Mouse (Mus musculus) left cerebral cortex, postnatal 25 days (tissue): ENCODE results near the gene Mtx2. TPM values are rescaled to one million over a fixed set of nuclear protein-coding genes. Genes with fewer than 3 reads are reported as not detected.

Source experiments
- DNase-seq, 2 experiments: peaks; one replicate each; pipeline ENCODE4 v3.0.0; 2022; ENCODE audit warnings: low spot score in 2 of 2, mixed read lengths in 1 of 2
- intact Hi-C: fragments of 180-260 bp; cut with DNase I; formaldehyde crosslinking; loops from one replicate; pipeline ENCODE4 v1.15.1; 2025
- total RNA-seq, 2 experiments: library from RNA; stranded (reverse); gene quantifications; 2 replicates each; pipeline ENCODE4 v1.2.3; 2021

Mtx2 gene
- 10 to 100 TPM; 43.5 to 49.0 TPM for total RNA-seq

DNA sequence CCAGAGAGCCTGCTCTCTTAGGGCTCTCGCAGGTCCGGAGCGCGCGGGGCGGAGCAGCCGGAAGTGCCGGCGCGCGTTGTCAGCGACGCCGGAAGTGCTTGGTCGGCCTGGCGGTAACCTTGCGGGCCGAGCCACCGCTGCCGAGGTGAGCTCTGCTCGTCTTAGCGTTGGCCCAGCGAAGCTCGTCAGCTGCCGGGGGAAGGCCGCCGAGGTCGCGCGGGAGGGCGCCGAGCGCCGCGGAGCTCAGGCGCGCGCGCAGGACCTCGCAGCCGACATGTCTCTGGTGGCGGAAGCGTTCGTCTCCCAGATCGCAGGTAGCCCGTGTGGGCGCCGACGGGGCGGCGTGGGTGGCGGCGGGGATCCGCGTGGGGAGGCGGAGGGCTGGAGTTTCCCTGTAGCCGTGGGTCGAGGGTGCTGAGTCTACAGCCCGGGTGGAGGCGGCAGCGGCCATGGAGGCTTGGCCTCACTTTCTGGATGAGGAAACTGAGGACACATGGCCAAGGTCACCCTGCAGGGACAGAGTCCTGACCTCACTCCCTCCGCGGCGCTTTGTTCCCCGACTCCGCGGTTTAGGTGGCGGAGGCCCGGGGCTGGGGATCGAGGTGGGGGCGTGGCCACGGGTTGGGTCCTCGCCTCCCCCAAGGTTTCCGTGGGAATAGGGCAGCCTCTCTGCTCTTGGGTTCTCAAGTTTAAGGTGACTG, at the start of gene Mtx2:
TSS of gene Mtx2 (plus strand) at position 74 of the 701 bp plus-strand sequence.
- intact Hi-C loops, result no loop called here
- DNase-seq, result peak; percentile 82

DNA sequence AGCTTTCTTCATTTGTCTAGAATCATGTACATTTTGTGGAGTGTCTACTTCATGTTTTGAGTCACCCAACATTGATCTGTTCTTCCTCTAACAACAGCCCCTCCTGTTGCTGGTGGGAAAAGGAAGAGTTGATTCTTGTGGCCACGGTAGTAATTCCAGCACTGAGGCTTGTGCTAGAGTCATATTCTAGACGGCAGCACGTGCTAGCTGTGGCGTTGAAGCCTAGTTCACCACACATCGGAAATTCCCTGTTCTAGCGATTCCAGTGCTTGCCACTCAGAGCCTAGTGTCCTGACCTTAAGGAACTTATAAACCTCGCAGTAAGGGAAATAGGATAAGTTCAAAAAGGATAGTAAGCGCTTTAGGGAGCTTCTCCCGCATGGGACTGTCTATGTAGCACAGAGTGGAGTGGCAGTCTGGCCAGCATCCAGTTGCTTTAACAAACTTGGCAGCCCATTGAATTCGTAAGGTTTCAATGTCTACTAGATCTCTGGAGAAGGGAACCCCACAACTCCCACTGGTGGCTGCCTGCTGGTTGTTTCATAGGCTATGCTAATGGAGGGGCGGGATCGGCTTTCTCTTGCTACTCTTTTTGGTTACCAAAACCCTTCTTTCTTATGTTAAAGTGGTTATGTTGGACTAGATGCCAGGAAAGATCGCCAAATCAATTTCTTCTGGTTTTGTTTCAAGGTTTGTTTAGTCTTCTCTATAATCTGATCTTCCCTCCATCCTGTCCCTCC, 47.9 kb upstream of the Mtx2 start:
- intact Hi-C loops, result no loop called here
- DNase-seq, result peak in 1 of 2 experiments; percentile 12

DNA sequence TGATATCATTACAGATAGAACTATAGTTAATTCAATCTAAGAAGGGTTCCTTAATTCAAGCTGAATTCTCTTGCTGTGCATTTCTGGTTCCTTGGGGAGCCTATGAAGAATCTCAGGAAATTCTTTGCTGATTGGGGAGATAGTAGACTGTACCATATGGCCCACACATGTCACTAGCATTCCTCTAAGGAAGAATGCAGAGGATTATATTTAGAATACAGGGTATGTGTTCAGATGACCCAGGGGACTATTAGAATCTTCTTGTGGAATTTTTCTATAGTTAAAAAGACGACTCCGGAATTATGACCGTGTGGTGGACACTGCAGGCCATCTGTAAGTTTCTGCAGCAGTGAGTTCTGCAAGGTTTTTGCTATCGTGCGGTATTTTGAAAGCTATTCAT, 44.2 kb upstream of the Mtx2 start:
- no peak for DNase-seq

DNA sequence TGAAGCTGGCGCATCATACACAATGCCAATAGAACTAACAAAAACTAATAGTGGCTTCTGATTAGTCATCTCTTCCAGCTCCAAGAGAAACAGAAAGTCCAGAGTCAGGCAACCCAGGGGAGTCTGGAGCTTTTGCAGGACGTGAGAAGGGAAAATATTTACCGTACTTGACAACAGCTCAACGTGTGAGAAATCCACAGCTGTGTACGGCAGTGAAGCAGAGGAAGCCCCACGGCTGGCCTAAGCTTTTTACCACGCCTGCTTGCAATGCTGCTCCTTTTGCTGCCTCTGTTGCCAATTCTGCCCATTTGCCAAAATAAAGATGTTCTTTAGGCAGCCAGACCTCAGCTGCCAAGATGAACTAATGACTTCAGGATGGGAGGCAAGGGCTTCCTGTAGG, 30.1 kb upstream of the Mtx2 start:
- intact Hi-C loops, result no loop called here

More for the DNA sequence above, 44.2 kb upstream of the Mtx2 start:
- intact Hi-C loops, result no loop called here

DNA sequence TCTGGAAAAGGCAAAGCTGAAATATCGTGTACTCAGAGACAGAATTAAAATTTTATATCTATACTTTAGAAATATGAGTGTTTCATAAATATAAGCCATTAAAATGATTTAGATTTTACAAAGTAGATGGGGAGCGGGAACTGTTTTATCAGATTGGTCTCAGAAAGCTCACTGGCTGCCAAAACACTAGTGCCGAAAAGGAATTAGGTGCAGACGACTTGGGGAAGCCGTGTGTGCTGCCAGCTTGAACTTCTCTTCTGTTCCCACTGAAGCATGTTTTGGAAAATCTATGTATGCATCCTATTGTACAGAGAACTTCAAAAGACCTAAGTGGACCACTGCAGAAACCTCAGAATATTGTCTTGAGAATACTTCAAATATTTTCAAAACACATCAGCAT, 17.2 kb upstream of the Mtx2 start:
- intact Hi-C loops, result no loop called here
- DNase-seq, result no peak

More for the DNA sequence above, 30.1 kb upstream of the Mtx2 start:
- DNase-seq, result no peak

DNA sequence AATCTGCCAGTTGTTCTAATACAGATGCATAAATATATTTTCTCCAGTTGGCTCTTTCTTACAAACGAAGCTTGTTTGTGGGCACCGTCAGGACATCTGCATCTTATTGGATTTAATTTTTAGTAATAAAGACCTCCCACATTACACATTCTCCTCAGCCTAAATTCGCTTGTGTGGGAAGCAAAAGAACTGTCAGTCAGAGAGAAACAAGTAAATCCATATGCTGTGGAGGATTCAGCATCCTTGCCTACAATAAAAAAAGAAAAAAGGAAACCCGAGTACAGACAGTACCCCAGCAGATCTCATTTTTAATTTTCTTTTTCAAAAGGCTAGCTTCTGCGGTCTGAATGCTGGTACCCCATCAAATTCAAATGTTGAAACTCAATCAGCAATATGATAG, 2.9 kb upstream of the Mtx2 start:
- DNase-seq, result peak; percentile 15 to 49
- intact Hi-C loops, result no loop called here

DNA sequence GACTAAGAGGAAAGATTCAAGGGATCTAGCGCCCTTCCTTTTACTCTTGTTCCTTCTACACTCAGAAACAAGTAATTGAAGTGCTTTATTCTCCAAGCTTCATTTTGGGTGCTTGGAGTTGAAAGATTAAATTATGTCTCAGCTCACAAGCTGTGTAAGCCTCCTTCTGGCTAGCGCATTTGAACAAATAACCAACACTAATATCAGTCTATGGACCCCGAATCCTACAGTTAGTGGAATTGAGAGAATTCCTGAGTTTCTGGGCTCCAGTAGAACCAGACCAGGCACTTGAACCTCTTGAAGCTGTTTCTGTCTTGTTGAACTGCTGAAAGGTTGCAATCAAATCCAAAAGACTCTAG, 253 bp upstream of the Mtx2 start:
- intact Hi-C loops, result no loop called here

DNA sequence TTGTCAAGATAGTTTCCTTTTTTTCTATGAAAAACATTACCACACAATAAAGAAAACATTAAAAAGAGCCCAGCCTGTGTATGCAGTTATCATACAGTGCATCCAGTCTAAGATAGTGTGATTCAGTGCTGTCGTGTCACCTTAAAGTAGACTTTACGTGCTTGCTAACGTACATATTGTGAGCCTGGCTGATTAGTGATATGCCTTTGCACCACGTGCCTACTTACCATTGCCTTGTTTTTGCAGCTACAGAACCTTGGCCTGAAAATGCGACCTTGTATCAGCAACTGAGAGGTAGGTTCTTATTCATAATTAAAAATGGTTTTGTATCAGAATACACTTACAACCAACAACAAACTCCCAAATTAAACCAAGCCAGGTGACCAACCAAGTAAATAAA, 21.4 kb downstream of the Mtx2 start:
- DNase-seq, result no peak
- intact Hi-C loops, result no loop called here

More for the DNA sequence above, 253 bp upstream of the Mtx2 start:
- no peak for DNase-seq

DNA sequence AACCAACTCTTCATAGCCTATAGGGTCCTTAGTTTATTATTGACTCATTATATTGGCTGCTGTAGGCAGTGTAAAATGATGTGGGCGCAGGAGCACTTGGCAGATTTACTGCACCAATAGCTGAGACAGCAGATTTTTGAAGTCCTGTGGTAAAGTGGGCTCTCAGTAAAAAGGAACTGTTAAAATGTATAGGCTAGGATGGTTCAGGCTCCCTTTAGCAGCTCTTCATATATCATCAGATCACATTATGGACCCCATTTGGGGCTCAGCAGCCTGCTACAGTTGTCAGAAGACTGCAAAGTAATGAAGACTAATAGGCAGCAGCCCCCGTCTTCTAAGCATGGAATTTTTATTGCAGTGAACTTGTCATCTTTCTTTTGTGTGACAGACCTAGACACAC, 21.9 kb downstream of the Mtx2 start:
- intact Hi-C loops, result no loop called here
- no peak for DNase-seq

DNA sequence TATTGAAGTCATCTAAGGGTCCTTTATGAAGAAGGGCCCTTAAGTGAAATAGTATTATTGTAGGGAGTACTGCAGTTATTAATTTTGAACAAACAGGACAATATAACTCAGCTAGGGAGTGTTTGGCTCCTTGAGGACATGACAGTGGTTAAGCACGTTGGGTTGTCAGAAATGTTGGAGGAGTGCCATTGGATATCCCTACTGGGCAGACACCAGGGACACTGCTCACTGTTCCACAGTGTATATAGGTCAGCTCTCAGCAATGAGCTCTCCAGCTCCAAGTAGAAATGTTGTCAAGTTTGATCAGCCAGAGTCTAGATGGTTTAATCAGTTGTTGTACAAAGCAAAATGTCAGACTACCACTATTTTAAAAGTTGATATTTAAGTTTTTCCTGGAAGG, 24.4 kb downstream of the Mtx2 start:
- intact Hi-C loops, result no loop called here
- no peak for DNase-seq

DNA sequence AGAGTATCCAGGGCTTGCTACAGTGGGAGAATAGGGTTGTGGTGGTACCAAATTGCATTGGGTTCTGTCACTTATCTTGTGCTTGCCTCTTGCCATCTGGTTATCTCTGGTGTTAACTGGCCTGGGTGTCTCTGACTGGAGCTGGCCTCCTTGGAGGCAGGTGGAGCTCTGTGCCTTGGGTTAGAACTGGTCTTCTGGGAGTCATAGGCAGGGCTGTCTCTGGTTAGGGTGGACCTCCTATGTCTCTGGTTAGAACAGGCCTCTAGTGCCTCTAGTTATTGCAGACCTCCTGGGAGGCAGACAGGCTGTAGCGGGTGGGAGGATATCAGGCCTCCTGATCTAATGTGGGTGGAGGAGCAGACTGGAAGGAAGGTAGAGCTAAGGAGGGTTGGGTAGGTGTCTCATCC, 36.5 kb downstream of the Mtx2 start:
- intact Hi-C loops, result no loop called here
- no peak for DNase-seq

DNA sequence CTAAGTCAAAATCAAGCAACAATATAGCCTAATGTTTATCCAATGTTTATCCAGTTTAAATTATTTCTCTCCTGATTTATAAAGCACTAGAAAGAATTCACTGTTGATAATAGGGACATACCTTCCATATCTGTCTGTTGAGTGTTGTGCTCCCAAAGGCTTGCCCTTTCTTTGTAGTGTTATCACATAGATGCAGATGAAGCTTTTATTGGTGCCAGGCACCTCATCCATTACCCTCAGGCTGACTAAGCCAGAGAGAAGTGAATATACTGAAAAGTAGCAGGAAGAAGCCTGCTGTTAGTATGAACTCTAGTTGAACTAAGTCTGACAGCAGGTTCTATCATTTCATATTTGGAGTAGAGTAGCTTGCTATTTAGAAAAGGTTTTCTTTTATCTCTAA, 39.8 kb downstream of the Mtx2 start:
- DNase-seq, result no peak

DNA sequence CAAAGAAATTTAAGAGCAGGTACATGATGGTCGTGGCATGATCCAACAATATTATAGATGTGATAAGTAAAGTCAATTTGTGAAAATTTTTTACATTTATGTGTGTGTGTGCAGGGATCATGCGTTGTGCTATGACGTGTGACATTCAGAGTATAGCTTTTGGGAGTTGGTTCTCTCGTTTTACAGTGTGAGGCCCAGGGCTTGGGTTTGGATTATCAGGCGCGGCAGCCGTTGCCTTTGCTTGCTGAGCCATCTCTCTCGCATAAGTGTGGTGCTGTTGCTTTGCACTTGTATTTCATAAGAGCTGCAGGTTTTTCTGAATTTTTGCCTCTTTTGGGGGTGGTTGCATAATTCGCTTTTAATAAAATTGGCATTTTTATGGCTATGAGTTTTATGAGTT, 48.4 kb downstream of the Mtx2 start:
- DNase-seq, result no peak
- intact Hi-C loops, result loop anchor here (5.0 kb wide), 1 partner anchor 842 kb away; no protein-coding TSS in a partner anchor

More for the DNA sequence above, 39.8 kb downstream of the Mtx2 start:
- intact Hi-C loops, result no loop called here

DNA sequence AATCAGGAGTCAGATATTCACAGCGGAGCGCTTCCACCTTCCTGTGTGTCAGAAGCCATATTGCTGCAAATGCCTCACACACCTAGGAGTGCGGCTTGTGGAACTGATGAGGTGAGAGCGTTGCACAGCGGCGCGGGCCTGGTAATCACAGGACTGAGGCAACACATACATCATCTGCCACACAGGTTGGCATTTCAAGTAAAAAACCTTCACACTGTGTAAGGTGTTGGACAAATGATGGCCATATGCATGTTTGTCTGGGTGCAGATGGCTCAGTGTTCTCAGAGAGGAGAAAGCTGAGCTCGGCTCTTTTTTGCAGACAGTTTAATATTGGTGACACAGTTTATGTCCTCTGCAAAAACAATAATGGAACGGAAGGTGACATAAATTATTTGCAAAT, 58.8 kb downstream of the Mtx2 start:
- intact Hi-C loops, result no loop called here
- no peak for DNase-seq

DNA sequence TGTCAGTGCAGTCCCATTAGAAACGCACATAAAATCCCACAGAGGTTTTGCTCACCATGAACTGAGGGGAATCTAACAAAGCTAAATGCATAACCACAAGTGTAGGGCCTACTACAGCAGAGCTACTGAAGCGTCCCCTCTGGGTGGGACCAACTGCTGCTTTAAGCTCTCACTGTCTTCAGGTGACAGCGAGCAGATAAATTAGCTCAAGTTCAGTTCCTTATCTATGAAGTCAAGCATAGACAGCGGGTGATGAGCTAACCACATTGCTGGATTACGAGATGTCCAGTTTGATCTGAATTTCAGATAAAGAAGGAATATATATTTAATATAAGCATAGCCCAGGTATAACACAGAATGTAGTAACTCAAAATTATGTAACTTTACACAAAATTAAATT, 66.3 kb downstream of the Mtx2 start:
- DNase-seq, result no peak
- intact Hi-C loops, result no loop called here

DNA sequence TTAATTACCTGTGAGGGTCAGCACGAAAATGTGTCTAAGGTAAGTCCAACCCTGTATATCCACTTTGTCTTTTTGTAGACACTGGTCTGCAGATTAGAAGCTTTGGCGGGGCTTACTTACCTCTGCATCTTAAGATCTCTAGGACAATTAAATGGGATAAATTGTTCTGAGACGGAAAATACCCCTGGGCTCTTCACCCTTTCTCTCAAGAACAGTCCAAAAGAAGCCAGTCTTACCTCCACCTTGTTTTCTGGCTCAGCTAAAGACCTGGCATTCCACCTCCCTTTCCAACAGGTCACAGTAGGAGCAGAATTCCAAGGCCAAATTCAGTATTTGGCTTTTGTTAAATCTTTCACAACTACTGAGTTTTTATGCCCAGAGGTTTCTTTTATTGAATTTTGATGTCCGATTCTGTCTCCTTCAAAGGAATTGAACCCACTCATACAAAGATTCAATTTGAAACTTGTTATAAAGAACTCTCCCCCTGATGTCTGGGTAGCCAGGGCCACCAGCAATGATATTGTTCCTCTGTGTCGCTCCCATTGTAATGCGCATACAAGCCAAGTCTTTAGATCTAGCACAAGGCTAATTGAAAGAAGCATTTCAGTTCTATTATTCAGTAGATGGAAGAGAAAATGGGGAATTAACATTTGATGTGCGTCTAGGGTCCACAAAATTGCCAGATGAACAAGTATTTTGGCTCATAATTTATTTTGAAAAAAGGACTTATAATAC, 67.4 kb downstream of the Mtx2 start:
- DNase-seq, result no peak
- intact Hi-C loops, result no loop called here

DNA sequence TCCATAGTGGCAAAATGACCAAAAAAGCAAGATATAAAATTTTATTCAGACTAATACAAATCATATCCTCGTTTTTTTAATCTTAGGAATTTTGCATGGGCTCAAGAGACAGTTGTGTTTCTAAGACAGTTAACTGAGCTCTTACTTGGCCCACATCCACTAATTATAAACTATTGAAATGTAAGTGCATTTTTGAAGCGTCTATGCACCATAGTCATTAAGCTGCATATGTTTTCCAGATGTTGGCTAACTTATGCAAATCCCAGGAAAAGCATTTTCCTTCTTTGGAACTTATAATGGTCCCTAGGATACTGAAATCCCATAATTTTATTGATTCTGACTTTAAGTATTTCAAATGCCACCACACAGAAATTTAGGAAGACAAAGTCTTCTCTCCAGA, 68.5 kb downstream of the Mtx2 start:
- intact Hi-C loops, result no loop called here
- DNase-seq, result no peak

DNA sequence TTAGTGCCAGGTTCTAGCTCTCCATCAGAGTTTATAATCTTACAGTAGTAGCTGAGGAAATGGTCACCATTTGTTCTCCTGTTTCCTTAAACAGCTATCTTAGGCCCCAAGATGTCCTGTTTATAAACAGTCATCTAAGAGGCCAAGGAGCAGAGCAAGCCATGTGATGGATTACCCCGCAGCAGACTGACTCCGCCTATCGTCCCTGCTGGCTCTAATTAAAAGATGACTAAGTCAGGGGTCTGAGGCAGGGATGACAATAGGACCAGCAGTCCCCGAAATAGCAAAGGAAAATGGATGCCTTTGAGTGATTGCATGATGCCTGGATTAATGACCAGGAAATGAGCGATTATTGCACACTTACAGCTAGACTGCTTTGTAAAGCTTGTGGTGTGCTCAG, 74.4 kb downstream of the Mtx2 start:
- DNase-seq, result no peak
- intact Hi-C loops, result no loop called here

DNA sequence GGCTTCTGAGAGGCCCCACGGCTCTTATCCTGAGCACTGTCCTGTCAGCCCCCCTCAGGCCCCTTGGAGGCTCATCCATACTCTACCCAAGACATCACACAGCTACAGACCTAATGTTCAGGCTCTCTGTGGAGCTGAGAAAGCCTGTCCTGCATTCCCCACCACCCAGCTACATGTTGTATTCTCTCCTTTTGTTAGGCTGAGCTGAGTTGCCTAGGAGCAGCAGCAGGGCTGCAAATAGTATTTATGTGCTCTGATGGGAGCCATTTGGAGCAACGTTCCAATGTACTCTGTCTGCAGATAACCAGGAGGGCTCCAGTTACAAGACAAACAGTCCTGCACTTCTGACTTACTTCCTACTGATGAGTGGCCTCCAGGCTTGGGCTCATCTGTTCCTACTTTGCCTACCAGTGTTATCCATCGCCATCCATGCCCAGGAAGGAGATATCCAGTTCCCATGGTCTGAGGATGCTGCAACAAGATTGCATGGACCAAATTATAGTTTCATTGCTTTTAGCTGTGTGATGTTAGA, 76.2 kb downstream of the Mtx2 start:
- DNase-seq, result no peak
- intact Hi-C loops, result no loop called here
